29 mouse cellular contexts compared by ENCODE assay signal in genomic region chr1:60849112-60849511, GRCm38 (mm10). TPM values are rescaled to one million over a fixed set of nuclear protein-coding genes. Genes with fewer than 3 reads are reported as not detected.
DNase-seq lines count a peak whose midpoint lies in the region; ATAC-seq lines count a peak whose summit lies in the region.
"Had no signal": no experiment of that assay in that cellular context is flagged by ENCODE, and none has a peak within 500 bp of the region (broad histone marks: within the 10 kb centered on the region; RNA-seq: fewer than 3 reads in every experiment).

No protein-coding gene starts in this region.

- no peaks in the 10 kb centered on the region for H3K9me3 ChIP-seq in hindbrain, embryonic 10.5 days
- H3K9me3 ChIP-seq in hindbrain, embryonic 16.5 days (ENCODE audit: control insufficient read depth, low read length), result no peaks in the 10 kb centered on the region
- H3K9me3 ChIP-seq in midbrain, embryonic 10.5 days (replicated peaks), result no peaks in the 10 kb centered on the region
- H3K9me3 ChIP-seq in midbrain, embryonic 15.5 days, result no peaks in the 10 kb centered on the region
- H3K9me3 ChIP-seq: forebrain, embryonic 13.5 days; heart, embryonic 12.5 days; hindbrain, embryonic 15.5 days; kidney, embryonic 15.5 days; liver, embryonic 12.5 days; midbrain, embryonic 12.5 days; neural tube, embryonic 13.5 days had no signal

- no peak overlapping the region for H3K4me3 ChIP-seq in hindbrain, embryonic 10.5 days
- H3K4me3 ChIP-seq in hindbrain, embryonic 16.5 days (ENCODE audit: low read length), result no peak overlapping the region
- H3K4me3 ChIP-seq in midbrain, embryonic 10.5 days, result no peak overlapping the region
- no peak overlapping the region for H3K4me3 ChIP-seq in midbrain, embryonic 15.5 days
- H3K4me3 ChIP-seq: forebrain, embryonic 13.5 days; heart, embryonic 12.5 days; hindbrain, embryonic 15.5 days; kidney, embryonic 15.5 days; liver, embryonic 12.5 days; midbrain, embryonic 12.5 days; neural tube, embryonic 13.5 days had no signal

- no peak overlapping the region for H3K4me2 ChIP-seq in hindbrain, embryonic 16.5 days (ENCODE audit: low read length)
- H3K4me2 ChIP-seq in midbrain, embryonic 15.5 days, result no peak overlapping the region
- H3K4me2 ChIP-seq: forebrain, embryonic 13.5 days; heart, embryonic 12.5 days; hindbrain, embryonic 15.5 days; kidney, embryonic 15.5 days; liver, embryonic 12.5 days; midbrain, embryonic 12.5 days; neural tube, embryonic 13.5 days had no signal

- peak; percentile 53 for ATAC-seq in frontal cortex, adult (ENCODE audit: low TSS enrichment)
- no peak for ATAC-seq in hindbrain, embryonic 16.5 days
- no peak for ATAC-seq in midbrain, embryonic 15.5 days (replicated peaks)
- ATAC-seq: activated CD4-positive, CD25-positive, alpha-beta regulatory T cell, adult 4 months; forebrain, embryonic 13.5 days; liver, embryonic 12.5 days; liver, postnatal 0 days had no signal

- 0 out of 2 replicates have a peak overlapping the region, but pooled peaks have one; percentile 77 for H3K27ac ChIP-seq in hindbrain, embryonic 10.5 days
- H3K27ac ChIP-seq in hindbrain, embryonic 16.5 days (ENCODE audit: low read depth, low read length), result no peak overlapping the region
- peak overlapping the region; percentile 38; the same call in 1 of the 2 replicates for H3K27ac ChIP-seq in midbrain, embryonic 10.5 days (replicated peaks)
- H3K27ac ChIP-seq in midbrain, embryonic 15.5 days, result no peak overlapping the region
- H3K27ac ChIP-seq: forebrain, embryonic 13.5 days; hindbrain, embryonic 15.5 days; kidney, embryonic 15.5 days; liver, embryonic 12.5 days; midbrain, embryonic 12.5 days; neural tube, embryonic 13.5 days had no signal

- no peaks in the 10 kb centered on the region for H3K36me3 ChIP-seq in hindbrain, embryonic 10.5 days
- no peaks in the 10 kb centered on the region for H3K36me3 ChIP-seq in hindbrain, embryonic 16.5 days (ENCODE audit: control insufficient read depth, insufficient read depth, low read length)
- H3K36me3 ChIP-seq in midbrain, embryonic 10.5 days, result no peaks in the 10 kb centered on the region
- H3K36me3 ChIP-seq in midbrain, embryonic 15.5 days (replicated peaks), result no peaks in the 10 kb centered on the region
- H3K36me3 ChIP-seq: heart, embryonic 12.5 days; hindbrain, embryonic 15.5 days; kidney, embryonic 15.5 days; liver, embryonic 12.5 days; midbrain, embryonic 12.5 days; neural tube, embryonic 13.5 days had no signal

- no peak overlapping the region for H3K9ac ChIP-seq in hindbrain, embryonic 16.5 days (ENCODE audit: low read depth, low read length)
- no peak overlapping the region for H3K9ac ChIP-seq in midbrain, embryonic 15.5 days
- H3K9ac ChIP-seq: forebrain, embryonic 13.5 days; heart, embryonic 12.5 days; hindbrain, embryonic 15.5 days; kidney, embryonic 15.5 days; liver, embryonic 12.5 days; liver, postnatal 0 days; midbrain, embryonic 12.5 days; neural tube, embryonic 13.5 days had no signal

- 89% methylated on average over 2 of the region's 2 CpGs for WGBS in hindbrain, embryonic 10.5 days
- WGBS in hindbrain, embryonic 16.5 days, result 94% methylated on average over 2 of the region's 2 CpGs
- WGBS in midbrain, embryonic 10.5 days, result 95% methylated on average over 2 of the region's 2 CpGs
- 95% methylated on average over 2 of the region's 2 CpGs for WGBS in midbrain, embryonic 15.5 days

- H3K4me1 ChIP-seq in hindbrain, embryonic 10.5 days (replicated peaks), result peaks cover 57% of the 10 kb centered on the region
- peaks cover 3% of the 10 kb centered on the region for H3K4me1 ChIP-seq in hindbrain, embryonic 16.5 days (ENCODE audit: control insufficient read depth, insufficient read depth, low read depth, low read length)
- H3K4me1 ChIP-seq in midbrain, embryonic 10.5 days, result peaks cover 49% of the 10 kb centered on the region
- peaks cover 18% of the 10 kb centered on the region for H3K4me1 ChIP-seq in midbrain, embryonic 15.5 days

- no peak for DNase-seq in frontal cortex, postnatal 25 days (ENCODE audit: low spot score in 2 of 2)
- no peak for DNase-seq in hindbrain, embryonic 10.5 days (ENCODE audit: low spot score)
- no peak for DNase-seq in midbrain, embryonic 10.5 days (ENCODE audit: low spot score)
- DNase-seq in brain, adult 2 months (ENCODE audit: low read depth, low spot score), result peak; percentile 80
- DNase-seq: adrenal gland, adult 2 months; adrenal gland, postnatal 36 days; cerebellum, adult 2 months; cerebellum, postnatal 14 days; gastrocnemius, postnatal 14 days; kidney, adult 18-20 months; kidney, postnatal 25 days; liver, postnatal 0 days; lung, postnatal 36 days had no signal

- no peaks in the 10 kb centered on the region; the same call in 1 of the 2 replicates for H3K27me3 ChIP-seq in hindbrain, embryonic 10.5 days (ENCODE audit: insufficient read depth, poor library complexity, severe bottlenecking)
- no peaks in the 10 kb centered on the region for H3K27me3 ChIP-seq in hindbrain, embryonic 16.5 days (replicated peaks; ENCODE audit: control insufficient read depth, insufficient read depth, low read length)
- peaks cover 5% of the 10 kb centered on the region; the same call in 1 of the 2 replicates for H3K27me3 ChIP-seq in midbrain, embryonic 10.5 days (ENCODE audit: low read depth, poor library complexity, severe bottlenecking)
- H3K27me3 ChIP-seq in midbrain, embryonic 15.5 days (replicated peaks), result no peaks in the 10 kb centered on the region
- H3K27me3 ChIP-seq: CH12.LX; forebrain, embryonic 13.5 days; heart, embryonic 12.5 days; hindbrain, embryonic 15.5 days; kidney, embryonic 15.5 days; liver, embryonic 12.5 days; neural tube, embryonic 13.5 days had no signal

RNA-seq across cellular contexts. Expression of gene Ctla4, which starts 37.7 kb away (rescaled TPM):
- not detected in 2 replicates for polyA plus RNA-seq in hindbrain, embryonic 10.5 days (2016; fragmentation: Nextera tagmentation; extraction: Ambion mirVana)
- polyA plus RNA-seq in hindbrain, embryonic 16.5 days (2015; fragmentation: Nextera tagmentation; extraction: Ambion mirVana), result not detected in 2 replicates
- polyA plus RNA-seq in midbrain, embryonic 10.5 days (2016; fragmentation: Nextera tagmentation; extraction: Ambion mirVana), result not detected in 2 replicates
- polyA plus RNA-seq in midbrain, embryonic 15.5 days (2015; fragmentation: Nextera tagmentation; extraction: Ambion mirVana), result not detected in 2 replicates
- polyA plus RNA-seq: C2C12; cerebellum, adult 2 months; embryonic facial prominence, embryonic 11.5 days; forebrain, embryonic 13.5 days; heart, embryonic 12.5 days; heart, postnatal 0 days; hindbrain, embryonic 15.5 days; intestine, embryonic 14.5 days; kidney, embryonic 15.5 days; liver, embryonic 12.5 days; liver, postnatal 0 days; midbrain, embryonic 12.5 days; neural tube, embryonic 13.5 days had no signal

Comparison
In these comparisons a context has a peak if more than half of its experiments do, and no peak if none do; other contexts are left out.
1. H3K27ac ChIP-seq: peak in hindbrain, embryonic 10.5 days (single experiment) and midbrain, embryonic 10.5 days (single experiment); none in hindbrain, embryonic 16.5 days (single experiment) and midbrain, embryonic 15.5 days (single experiment).